Mouse (Mus musculus) kidney, adult 18-20 months (tissue): Measurements from ENCODE around the gene 4933402D24Rik.

Source experiments
- DNase-seq: peaks from one replicate; pipeline ENCODE4 v3.0.0; 2021

The 4933402D24Rik gene

DNA sequence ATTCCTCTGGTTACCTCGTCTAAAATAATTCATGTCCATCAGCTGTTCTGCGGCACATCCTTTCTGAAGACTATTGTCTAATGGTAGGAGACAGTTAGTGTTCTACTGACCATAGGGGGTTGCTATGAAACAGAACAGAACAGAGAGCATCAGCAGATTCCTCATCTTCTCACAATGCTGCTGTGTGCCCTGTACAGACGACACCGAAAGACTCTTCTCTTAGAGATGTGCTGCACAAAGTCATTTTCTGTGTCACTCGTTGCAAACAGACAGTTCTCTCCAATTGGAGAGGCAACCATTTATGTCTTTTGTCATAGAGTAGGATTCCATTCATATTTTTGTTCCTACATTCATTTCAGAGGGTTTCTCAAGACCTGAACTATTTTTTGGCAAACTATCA is at the start of gene 4933402D24Rik:
TSS of gene 4933402D24Rik (minus strand) at position 101 of the 400 bp plus-strand sequence.
- DNase-seq = no peak

GRCm38 (mm10) chr1:63808584-63808983 is 39.5 kb upstream of the 4933402D24Rik start:
- no peak for DNase-seq

DNA sequence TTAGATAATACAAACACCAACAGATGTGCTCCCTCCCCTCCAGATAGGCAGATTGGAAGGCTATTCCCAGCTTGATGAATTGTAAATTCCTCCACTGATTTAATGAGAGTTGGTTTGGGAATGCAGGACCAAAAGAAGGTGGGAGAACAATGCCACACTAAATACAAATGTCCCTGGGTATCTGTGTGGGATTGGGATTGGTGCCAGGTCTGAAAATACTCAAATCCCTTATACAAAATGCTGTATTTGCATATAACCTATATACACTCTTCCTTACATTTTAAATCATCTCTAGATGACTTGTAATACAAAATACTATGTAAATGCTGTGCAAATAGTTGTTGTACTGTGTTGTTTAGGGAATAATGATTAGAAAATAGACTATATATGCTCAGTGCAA is 36.0 kb upstream of the 4933402D24Rik start:
- no peak for DNase-seq

GRCm38 (mm10) chr1:63794326-63794725 is 25.3 kb upstream of the 4933402D24Rik start:
- DNase-seq = no peak

- no peak for DNase-seq
Measured at GRCm38 (mm10) chr1:63776902-63777630, 8.0 kb upstream of the 4933402D24Rik start.

DNA sequence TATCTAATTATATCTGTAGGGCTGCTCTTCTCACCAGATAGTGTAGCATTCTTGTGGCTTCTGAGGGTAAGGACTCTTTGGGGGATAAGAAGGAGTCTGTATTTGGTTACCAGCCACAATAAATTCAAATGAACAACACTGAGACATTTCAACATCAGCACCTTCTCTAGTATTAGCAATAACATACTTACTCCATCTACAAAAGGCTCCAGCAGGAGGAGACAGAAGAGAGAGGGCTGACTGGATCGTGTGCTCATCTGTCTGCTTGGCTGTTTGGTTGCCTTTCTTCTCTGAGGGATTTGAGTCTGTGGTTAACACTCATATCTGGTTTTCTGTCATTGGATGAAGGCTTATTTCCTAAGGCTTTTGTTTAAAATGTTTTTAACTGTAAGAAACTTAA is 7.3 kb upstream of the 4933402D24Rik start:
- no peak for DNase-seq

DNA sequence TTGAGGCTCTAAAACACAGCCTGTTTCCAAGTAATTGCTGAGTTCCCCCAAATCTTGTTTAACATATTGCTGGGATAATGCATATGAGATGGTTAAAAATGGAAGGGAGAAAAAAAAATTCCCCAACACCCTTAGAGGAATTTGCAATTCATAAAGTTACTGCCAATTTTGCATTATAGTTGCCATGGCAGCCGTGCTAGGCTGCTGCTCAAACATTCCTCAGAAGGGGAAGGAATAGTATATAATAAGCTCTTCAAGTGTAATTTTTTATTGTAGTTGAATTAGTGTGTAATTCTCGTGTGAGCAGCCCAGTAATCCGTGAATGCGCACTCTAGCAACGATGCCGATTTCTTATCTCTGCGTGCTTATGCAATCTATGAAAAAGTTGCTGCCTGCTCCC is 1.2 kb upstream of the 4933402D24Rik start:
- no peak for DNase-seq

DNA sequence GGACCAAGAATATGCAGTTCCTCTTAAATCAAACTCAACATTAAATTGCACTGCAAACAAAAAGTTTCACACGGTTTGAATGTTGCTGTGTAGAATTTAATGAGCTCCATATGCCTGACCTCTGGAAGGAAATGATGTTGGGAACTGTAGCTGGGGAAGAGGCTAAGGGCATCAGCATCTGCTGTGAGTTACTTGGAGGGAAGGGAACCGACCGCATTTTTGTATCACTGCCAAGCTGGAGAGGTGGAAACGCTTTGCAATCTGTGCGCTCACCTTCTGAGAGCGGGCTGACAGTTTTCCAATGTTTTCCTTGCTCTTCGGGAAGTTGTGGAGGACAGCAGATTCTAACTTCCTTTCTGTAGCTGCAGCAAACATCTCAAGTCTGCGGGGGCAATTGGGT is 955 bp downstream of the 4933402D24Rik start:
- DNase-seq = no peak

GRCm38 (mm10) chr1:63764395-63764794 is 4.7 kb downstream of the 4933402D24Rik start:
- no peak for DNase-seq

- DNase-seq = no peak
Measured at GRCm38 (mm10) chr1:63763881-63764386, 5.1 kb downstream of the 4933402D24Rik start.

DNA sequence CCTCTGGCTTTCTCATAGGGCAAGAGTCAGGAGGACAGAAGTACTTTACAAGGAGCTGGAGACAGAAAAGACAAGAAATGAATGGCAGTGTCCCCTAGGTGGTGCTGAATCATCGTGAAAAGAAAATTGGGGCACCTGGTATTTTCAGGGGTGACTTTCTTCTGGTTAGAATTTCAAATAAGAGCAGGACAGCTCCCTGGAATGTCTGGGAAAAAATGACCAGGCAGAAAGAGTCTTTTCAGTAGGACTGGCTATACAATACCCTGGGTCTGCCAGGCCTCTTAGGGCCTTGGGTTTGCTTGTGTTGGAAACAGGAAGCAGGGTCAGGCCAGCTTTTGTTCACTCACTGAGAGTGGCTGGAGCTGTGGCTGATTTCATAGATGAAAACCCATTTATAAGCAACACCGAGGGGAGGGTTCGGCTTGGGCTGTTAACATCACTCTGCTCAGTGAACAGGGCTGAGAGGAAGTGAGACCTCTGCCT is 5.8 kb downstream of the 4933402D24Rik start:
- DNase-seq = peak; percentile 10

DNA sequence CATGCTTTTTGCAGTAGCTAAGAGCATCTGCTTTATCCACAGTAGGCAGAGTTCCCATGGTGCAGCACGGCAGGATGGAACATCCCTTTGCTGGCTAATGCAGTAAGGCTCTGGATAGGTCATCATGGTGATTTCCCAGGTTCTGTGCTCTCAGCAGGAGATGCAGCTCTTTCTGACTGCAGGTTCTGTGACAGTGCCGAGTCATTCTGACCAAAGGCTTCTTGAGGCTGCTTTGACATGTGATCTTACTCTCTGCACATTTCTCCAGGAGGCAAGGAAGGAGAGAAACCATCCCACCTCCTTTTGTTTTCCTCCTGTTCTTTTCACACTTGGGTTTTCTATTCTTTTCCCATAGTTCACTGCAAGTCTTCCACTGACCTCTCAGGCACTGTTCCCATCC is 13.1 kb downstream of the 4933402D24Rik start:
- no peak for DNase-seq

DNA sequence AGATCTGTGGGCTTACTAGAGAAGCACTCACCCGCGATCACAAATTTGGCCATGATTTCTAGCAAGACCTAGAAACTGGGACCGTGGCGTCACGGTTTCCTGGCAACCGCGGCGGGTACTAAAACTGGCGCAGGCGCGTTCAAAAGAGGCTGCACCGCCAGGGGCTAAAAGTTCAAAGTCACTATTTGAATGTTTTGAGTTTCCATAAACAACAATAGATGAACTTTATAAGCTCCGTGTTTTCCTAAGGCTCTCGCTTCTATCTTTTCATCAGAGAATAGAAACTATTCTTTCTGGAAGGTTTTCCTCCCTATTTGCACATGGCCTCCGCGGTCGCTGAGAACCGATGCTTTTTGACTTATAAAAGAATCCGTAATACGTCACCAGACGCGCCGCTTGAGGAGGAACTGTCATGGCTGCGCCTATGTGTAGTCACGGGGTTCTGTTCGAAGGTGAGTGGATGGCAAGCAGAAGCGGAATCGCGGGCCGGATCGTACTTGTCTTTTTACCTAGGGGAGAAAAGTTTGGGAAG is 38.8 kb downstream of the 4933402D24Rik start, which contains the start of the genes Mdh1b and Fastkd2:
TSS of gene Mdh1b (minus strand) at position 79 of the 532 bp plus-strand sequence.
TSS of gene Fastkd2 (plus strand) at position 375 of the 532 bp plus-strand sequence.
- peak; percentile 89 for DNase-seq

DNA sequence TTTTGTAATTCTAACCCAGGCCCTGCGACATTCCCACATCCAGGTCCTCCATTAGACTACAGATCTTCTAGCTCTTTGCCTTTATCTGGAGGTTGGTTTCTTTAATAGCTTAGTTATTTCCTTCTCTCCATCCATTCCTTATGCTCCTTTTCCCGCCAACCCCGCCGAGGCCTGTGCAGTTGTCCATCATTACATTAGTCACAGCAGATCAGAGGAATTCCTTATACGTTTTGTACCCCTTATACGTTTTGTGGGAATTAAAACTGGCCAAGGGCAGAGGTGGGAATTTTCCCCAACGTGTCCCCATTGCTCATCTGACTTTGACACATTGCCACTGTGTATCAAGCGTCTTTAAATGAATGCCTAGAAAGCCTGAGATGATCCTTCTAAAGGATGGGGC is 39.3 kb downstream of the 4933402D24Rik start:
- DNase-seq = no peak

GRCm38 (mm10) chr1:63720161-63720560 is 48.9 kb downstream of the 4933402D24Rik start:
- DNase-seq = no peak

DNA sequence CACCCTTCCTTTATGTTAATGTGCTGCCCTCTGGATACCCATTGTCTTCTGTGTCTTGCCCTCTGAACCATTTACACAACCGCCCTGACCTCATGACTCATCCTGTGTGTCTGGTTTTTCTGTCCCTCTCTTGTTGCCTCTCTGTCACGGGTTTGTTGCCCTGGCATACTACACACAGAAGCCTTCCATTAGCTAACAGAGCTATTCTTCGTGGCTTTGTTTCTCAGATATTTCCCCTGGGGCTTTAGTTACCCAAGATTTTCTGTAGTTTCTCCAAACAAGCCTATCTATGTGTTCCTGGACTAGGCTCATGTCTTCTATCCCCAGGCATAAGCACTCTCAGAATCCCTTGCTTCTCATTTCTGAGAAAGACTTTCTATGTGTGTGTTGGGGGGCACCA is 60.2 kb downstream of the 4933402D24Rik start:
- no peak for DNase-seq

DNA sequence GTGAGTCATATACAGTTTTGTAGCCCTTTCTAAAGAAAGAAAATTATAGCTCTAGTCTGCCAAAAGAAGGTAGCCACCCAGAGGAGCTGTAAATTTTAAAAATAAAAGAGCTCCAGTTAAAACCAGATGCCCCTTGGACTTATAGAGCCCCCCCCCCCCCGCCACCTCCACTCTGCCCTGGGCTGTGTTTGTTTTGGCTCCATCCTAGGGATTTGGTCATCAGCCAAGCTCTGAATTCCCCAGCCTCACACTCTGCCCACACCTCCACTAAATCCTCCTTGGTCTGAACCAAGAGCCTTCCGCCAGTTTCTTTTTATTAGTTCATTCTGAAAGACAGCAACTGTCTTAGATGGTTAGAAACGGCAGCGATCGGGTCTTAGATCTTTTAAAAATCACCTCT is 63.3 kb downstream of the 4933402D24Rik start:
- DNase-seq = peak; percentile 3
